Mouse (Mus musculus) C2C12 (cell line): ENCODE measurements around the gene Pitx2.

Source experiments
- CEBPB ChIP-seq: IDR thresholded peaks from one replicate; pipeline ENCODE4 v1.6.1; 2011; ENCODE audit warnings: low read depth, mild to moderate bottlenecking, control low read depth, moderate library complexity
- CTCF ChIP-seq: IDR thresholded peaks from one replicate; pipeline ENCODE4 v1.5.1; 2011; ENCODE audit not compliant: control insufficient read depth, insufficient read depth, insufficient read length
- FOSL1 ChIP-seq: IDR thresholded peaks from one replicate; pipeline ENCODE4 v1.8.0; 2011; ENCODE audit warnings: mild to moderate bottlenecking, low read length; ENCODE audit not compliant: poor library complexity, insufficient read depth, severe bottlenecking
- MAX ChIP-seq: IDR thresholded peaks from one replicate; pipeline ENCODE4 v1.6.1; 2011; ENCODE audit warnings: mild to moderate bottlenecking, control low read depth
- MYOD1 ChIP-seq: IDR thresholded peaks from one replicate; pipeline ENCODE4 v1.6.1; 2011; ENCODE audit warnings: low read depth; ENCODE audit not compliant: control insufficient read depth, insufficient read length
- MYOG ChIP-seq: IDR thresholded peaks from one replicate; pipeline ENCODE4 v1.6.1; 2011; ENCODE audit not compliant: control insufficient read depth, insufficient read length; ENCODE audit errors: extremely low read depth
- USF1 ChIP-seq: IDR thresholded peaks from one replicate; pipeline ENCODE4 v1.6.1; 2011; ENCODE audit warnings: low read depth, mild to moderate bottlenecking, control low read depth, moderate library complexity

GRCm38 (mm10) chr3:129221380-129222260 is 21.9 kb downstream of the Pitx2 start:
- TF ChIP-seq FOSL1: no peak
- no peak for TF ChIP-seq CTCF
- TF ChIP-seq MYOD1: no peak
- TF ChIP-seq USF1: no peak
- no peak for TF ChIP-seq MAX
- TF ChIP-seq MYOG: no peak
- no peak for TF ChIP-seq CEBPB
